Mouse (Mus musculus): ENCODE data around the gene Gpc4.

Gpc4 gene

GRCm38 (mm10) chrX:52167519-52168244 lies 2.6 kb upstream of the Gpc4 start:
- Histone ChIP-seq H3K9me3 (ENCODE audit: low read length) (no peaks in the 10 kb centered on the region), H3K36me3 (ENCODE audit: insufficient read depth, low read length) (no peaks in the 10 kb centered on the region), H3K4me3 (replicated peaks; ENCODE audit: low read length) (no peak overlapping the region), H3K4me1 (replicated peaks; ENCODE audit: low read depth, low read length) (peaks cover 41% of the 10 kb centered on the region), H3K27me3 (ENCODE audit: insufficient read depth, low read length) (0 out of 2 replicates have a peak, but pooled peaks cover 4% of the 10 kb centered on the region)
- no peak for TF ChIP-seq CTCF (conservative IDR thresholded peaks at IDR 0.05; ENCODE audit: low read length)
- no peak for TF ChIP-seq POU5F1 (IDR thresholded peaks at IDR 0.05; ENCODE audit: borderline replicate concordance, low read length)
- TF ChIP-seq NANOG (IDR thresholded peaks at IDR 0.05; ENCODE audit: borderline replicate concordance, low read length): peak; percentile 86

- no peaks in the 10 kb centered on the region for H3K9me3 ChIP-seq (ENCODE audit: low read length)
- peak overlapping the region; percentile 82 for H3K4me3 ChIP-seq (replicated peaks; ENCODE audit: low read length)
- H3K36me3 ChIP-seq (ENCODE audit: insufficient read depth, low read length): peaks cover 9% of the 10 kb centered on the region; the same call in 1 of the 2 replicates
- H3K4me1 ChIP-seq (replicated peaks; ENCODE audit: low read depth, low read length): peaks cover 52% of the 10 kb centered on the region
- no peak for TF ChIP-seq POU5F1 (IDR thresholded peaks at IDR 0.05; ENCODE audit: borderline replicate concordance, low read length)
- TF ChIP-seq CTCF (conservative IDR thresholded peaks at IDR 0.05; ENCODE audit: low read length): no peak
- TF ChIP-seq NANOG (IDR thresholded peaks at IDR 0.05; ENCODE audit: borderline replicate concordance, low read length): no peak
- peaks cover 10% of the 10 kb centered on the region for H3K27me3 ChIP-seq (ENCODE audit: insufficient read depth, low read length)
Observed at GRCm38 (mm10) chrX:52165555-52165938, 495 bp upstream of the Gpc4 start.

- Histone ChIP-seq H3K36me3 (ENCODE audit: insufficient read depth, low read length) (peaks cover 9% of the 10 kb centered on the region; the same call in 1 of the 2 replicates), H3K27me3 (ENCODE audit: insufficient read depth, low read length) (peaks cover 10% of the 10 kb centered on the region), H3K9me3 (ENCODE audit: low read length) (no peaks in the 10 kb centered on the region), H3K4me3 (replicated peaks; ENCODE audit: low read length) (peak overlapping the region; percentile 82), H3K4me1 (replicated peaks; ENCODE audit: low read depth, low read length) (peaks cover 46% of the 10 kb centered on the region)
- TF ChIP-seq POU5F1 (IDR thresholded peaks at IDR 0.05; ENCODE audit: borderline replicate concordance, low read length): no peak
- no peak for TF ChIP-seq NANOG (IDR thresholded peaks at IDR 0.05; ENCODE audit: borderline replicate concordance, low read length)
- TF ChIP-seq CTCF (conservative IDR thresholded peaks at IDR 0.05; ENCODE audit: low read length): no peak
Observed at GRCm38 (mm10) chrX:52164134-52164737, 816 bp downstream of the Gpc4 start.

DNA sequence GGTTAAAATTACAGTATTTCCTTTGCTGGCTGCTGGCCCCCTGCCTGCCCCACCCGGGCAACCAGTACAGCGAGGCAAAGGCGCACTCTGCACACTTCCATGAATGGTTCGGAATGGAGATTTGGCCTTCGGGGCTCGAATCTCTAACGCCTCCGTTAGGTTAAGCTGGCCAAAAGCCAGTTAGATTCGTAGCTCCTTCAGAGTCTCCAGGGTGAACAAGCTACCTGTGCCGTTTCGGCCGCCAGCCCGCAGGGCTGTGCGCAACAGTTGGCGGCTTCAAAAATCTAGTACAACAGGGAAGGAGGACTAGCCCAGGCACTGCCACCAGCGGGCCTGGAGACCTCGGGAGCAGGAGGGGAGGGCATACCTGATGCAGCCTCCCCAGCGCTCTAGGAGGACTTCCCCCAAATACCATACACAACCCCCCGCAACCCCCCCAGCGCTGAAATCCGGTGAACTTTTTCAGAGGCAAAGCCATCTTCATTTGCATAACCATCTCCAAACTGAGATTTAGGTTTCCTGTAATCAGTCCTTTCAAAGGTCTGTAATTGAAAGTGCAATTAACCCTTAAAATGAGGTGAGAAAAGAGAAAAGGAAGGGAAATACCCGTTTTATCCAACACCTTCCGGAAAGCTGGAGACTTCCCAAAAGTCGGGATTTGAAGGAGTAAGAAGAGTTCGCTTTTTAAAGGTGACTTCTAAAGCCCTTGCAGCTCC lies 1.5 kb downstream of the Gpc4 start:
- Histone ChIP-seq H3K4me1 (replicated peaks; ENCODE audit: low read depth, low read length) (peaks cover 41% of the 10 kb centered on the region), H3K36me3 (ENCODE audit: insufficient read depth, low read length) (peaks cover 9% of the 10 kb centered on the region; the same call in 1 of the 2 replicates), H3K9me3 (ENCODE audit: low read length) (no peaks in the 10 kb centered on the region), H3K27me3 (ENCODE audit: insufficient read depth, low read length) (peaks cover 10% of the 10 kb centered on the region), H3K4me3 (replicated peaks; ENCODE audit: low read length) (peak overlapping the region; percentile 82)
- TF ChIP-seq CTCF (conservative IDR thresholded peaks at IDR 0.05; ENCODE audit: low read length) (no peak), NANOG (IDR thresholded peaks at IDR 0.05; ENCODE audit: borderline replicate concordance, low read length) (peak; percentile 78)

DNA sequence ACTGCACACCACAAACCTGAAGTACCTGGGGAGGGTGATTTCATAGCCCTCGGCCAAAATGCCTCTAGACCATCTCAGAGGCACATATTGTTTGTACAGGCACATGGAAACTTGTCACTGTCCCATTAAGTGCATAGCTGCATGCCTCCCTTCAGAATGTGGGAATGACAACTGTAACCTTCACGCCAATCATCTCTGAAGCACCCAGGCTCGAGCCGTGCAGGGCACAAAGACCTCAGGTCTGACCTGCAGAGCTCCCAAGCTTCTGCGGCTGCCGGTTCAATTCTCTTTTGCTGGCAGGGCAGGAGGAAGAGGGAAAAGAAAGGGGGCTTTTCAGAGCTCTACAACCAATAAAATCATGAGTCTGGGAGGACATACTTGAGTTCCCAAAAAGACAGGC lies 2.3 kb downstream of the Gpc4 start:
- Histone ChIP-seq H3K9me3 (ENCODE audit: low read length) (no peaks in the 10 kb centered on the region), H3K27me3 (ENCODE audit: insufficient read depth, low read length) (peaks cover 10% of the 10 kb centered on the region), H3K4me3 (replicated peaks; ENCODE audit: low read length) (peak overlapping the region; percentile 82), H3K4me1 (replicated peaks; ENCODE audit: low read depth, low read length) (peaks cover 35% of the 10 kb centered on the region), H3K36me3 (ENCODE audit: insufficient read depth, low read length) (peaks cover 9% of the 10 kb centered on the region; the same call in 1 of the 2 replicates)
- TF ChIP-seq CTCF (conservative IDR thresholded peaks at IDR 0.05; ENCODE audit: low read length) (no peak), POU5F1 (IDR thresholded peaks at IDR 0.05; ENCODE audit: borderline replicate concordance, low read length) (no peak), NANOG (IDR thresholded peaks at IDR 0.05; ENCODE audit: borderline replicate concordance, low read length) (no peak)

- H3K9me3 ChIP-seq (ENCODE audit: low read length): no peaks in the 10 kb centered on the region
- H3K36me3 ChIP-seq (ENCODE audit: insufficient read depth, low read length): peaks cover 9% of the 10 kb centered on the region; the same call in 1 of the 2 replicates
- no peak for TF ChIP-seq CTCF (conservative IDR thresholded peaks at IDR 0.05; ENCODE audit: low read length)
- no peak for TF ChIP-seq POU5F1 (IDR thresholded peaks at IDR 0.05; ENCODE audit: borderline replicate concordance, low read length)
- no peak for TF ChIP-seq NANOG (IDR thresholded peaks at IDR 0.05; ENCODE audit: borderline replicate concordance, low read length)
- H3K27me3 ChIP-seq (ENCODE audit: insufficient read depth, low read length): peaks cover 10% of the 10 kb centered on the region
- H3K4me3 ChIP-seq (replicated peaks; ENCODE audit: low read length): peak overlapping the region; percentile 82; the same call in 1 of the 2 replicates
- peaks cover 32% of the 10 kb centered on the region for H3K4me1 ChIP-seq (replicated peaks; ENCODE audit: low read depth, low read length)
Observed at GRCm38 (mm10) chrX:52162206-52162605, 2.8 kb downstream of the Gpc4 start.

DNA sequence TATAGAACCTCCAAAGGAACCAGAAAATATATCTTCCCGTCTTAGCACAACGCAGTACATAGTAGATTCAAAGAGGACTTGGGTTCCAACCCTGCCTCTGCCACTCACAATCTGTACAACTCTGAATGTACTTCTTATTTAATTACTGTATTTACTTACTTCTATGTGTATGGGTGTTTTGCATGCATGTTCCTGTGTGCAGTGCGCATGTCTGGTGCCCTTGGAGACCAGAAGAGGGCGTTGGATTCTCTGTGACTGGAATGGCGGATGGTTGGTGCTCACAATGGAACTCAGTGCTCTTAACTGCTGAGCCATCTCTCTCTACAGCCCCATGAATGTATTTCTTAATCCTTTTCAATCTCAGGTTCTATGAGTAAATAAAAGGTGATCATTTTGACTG lies 5.4 kb downstream of the Gpc4 start:
- peaks cover 17% of the 10 kb centered on the region for H3K4me1 ChIP-seq (replicated peaks; ENCODE audit: low read depth, low read length)
- H3K27me3 ChIP-seq (ENCODE audit: insufficient read depth, low read length): peaks cover 10% of the 10 kb centered on the region
- no peaks in the 10 kb centered on the region for H3K9me3 ChIP-seq (ENCODE audit: low read length)
- H3K4me3 ChIP-seq (replicated peaks; ENCODE audit: low read length): no peak overlapping the region
- H3K36me3 ChIP-seq (ENCODE audit: insufficient read depth, low read length): peaks cover 9% of the 10 kb centered on the region; the same call in 1 of the 2 replicates
- no peak for TF ChIP-seq POU5F1 (IDR thresholded peaks at IDR 0.05; ENCODE audit: borderline replicate concordance, low read length)
- TF ChIP-seq NANOG (IDR thresholded peaks at IDR 0.05; ENCODE audit: borderline replicate concordance, low read length): no peak
- TF ChIP-seq CTCF (conservative IDR thresholded peaks at IDR 0.05; ENCODE audit: low read length): no peak

- H3K4me1 ChIP-seq (replicated peaks; ENCODE audit: low read depth, low read length): peaks cover 17% of the 10 kb centered on the region
- no peaks in the 10 kb centered on the region for H3K9me3 ChIP-seq (ENCODE audit: low read length)
- H3K4me3 ChIP-seq (replicated peaks; ENCODE audit: low read length): no peak overlapping the region
- no peaks in the 10 kb centered on the region for H3K27me3 ChIP-seq (ENCODE audit: insufficient read depth, low read length)
- TF ChIP-seq CTCF (conservative IDR thresholded peaks at IDR 0.05; ENCODE audit: low read length): no peak
- H3K36me3 ChIP-seq (ENCODE audit: insufficient read depth, low read length): peaks cover 5% of the 10 kb centered on the region; the same call in 1 of the 2 replicates
Observed at GRCm38 (mm10) chrX:52155408-52155953, 9.6 kb downstream of the Gpc4 start.
